Mouse (Mus musculus) yolk sac, embryonic 10.5 days (tissue): ENCODE measurements at regions not wholly inside any gene's neighbourhood (a gene's known extent, or its start where the extent isn't known, plus 50 kb on each side); places are given as distances from the start of the nearest gene placed in this dataset.
"Not testable (repeated sequence)": the region's sequence is repeated elsewhere in the genome, so short reads cannot be mapped to it uniquely, and the experiment has no call there.

Experiments
- DNase-seq: peaks from one replicate; pipeline ENCODE4 v3.0.0-alpha.2; 2017; ENCODE audit warnings: low spot score

DNA sequence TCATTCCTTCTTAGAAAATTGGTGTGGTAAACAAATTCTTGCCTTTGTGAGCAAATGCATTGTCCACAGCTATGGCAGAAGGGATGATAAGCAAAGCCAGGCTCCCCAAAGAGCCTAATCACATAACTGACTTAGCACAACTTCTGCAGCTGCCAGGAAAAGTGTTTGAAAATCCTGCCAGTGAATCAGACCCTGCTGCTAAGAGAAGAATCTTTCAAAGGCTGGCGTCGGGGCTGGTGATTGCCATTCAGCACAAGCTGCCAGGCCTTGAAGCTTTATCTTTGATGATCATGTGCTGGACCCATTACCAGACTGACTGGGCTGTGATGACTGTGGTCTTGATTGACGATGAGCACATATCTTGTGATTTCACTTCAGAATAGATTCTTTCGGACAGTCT is 713.9 kb upstream of the Tex47 start:
- no peak for DNase-seq

DNA sequence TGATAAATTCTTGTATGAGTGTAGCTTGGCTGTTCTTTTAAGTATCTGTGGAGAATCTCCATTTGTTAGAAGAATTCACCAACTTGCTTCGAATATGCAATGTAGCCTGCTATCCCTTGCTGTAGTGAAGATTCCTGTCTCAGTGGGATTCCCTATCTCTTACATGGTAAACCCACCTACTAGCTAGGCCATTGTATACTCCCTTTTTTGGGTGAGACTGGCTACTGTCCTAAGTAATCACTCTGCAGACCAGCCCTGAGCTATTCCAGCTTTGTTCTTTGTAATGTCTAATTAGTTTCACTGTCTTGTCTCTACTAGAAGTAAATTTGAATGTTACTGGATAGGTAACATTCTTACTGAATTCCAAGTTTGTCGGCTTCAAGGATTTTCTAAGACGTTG is 692.8 kb upstream of the Tex47 start:
- not testable (repeated sequence) for DNase-seq

DNA sequence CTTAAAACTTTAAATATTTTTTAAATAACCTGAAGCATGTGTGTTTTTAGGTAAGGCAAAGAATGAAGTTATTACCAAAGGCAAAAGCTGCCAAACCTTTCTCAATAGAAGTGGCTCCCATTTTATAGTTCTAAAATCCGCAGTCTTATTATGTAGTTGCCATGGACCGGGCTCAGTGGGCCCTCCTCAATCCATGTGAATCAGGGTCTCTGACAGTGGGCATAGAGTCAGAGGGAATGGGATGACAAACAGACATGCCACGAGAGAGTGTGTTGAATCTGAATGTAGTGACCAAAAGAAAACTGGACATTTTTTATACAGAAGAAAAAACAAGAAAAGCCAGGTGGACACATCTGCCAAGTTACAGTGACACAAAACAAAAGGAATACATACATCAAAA is 659.0 kb upstream of the Tex47 start:
- DNase-seq: no peak

DNA sequence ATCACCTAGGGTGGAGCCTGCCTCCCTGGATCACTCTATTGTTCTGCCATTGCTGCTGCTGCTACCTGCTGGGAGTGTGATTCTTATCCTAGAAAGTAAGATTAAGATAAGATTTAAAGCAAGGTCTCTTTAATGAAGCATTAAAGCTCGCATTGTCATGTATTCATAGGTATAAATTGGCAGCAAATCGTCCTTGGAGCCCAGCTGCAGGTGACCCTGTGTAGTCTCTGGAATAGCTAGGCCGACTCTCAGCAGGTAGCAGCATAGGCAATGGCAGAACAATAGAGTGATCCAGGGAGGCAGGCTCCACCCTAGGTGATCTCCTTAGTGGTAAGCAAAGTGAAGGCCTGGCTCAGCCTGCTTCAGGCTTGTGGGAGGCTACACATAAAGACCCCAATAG is 627.7 kb upstream of the Tex47 start:
- not testable (repeated sequence) for DNase-seq

DNA sequence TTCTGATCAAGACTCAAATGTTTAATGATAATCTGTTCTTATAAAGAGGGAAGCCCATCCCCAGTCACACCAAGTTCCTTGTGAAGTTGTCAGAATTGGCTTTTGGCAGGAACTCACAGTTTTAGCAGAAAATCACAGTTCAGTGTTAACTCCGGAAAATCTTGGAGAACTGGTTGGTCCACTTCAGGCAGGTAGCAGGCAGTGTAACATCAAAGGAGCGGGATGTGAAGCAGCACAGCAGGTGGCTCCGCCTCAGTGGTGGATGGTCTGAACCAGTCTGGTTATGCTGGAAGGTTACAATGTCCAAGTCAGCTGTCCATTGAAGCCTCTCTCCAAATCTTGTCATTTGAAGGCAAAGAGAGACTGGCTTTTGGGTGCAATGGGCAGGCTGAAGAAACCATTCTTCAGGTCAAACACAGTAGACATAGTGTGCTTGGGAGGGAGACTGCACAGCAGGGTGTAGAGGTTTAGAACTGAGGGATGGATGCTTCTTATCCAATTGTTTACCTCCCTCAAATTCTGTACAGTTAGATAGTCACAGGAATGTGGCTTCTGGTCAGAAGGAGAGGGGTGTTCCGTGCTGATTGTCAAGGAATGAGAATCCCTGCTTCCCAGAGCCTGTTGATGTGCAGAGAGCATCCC is 594.1 kb upstream of the Tex47 start:
- no peak for DNase-seq

DNA sequence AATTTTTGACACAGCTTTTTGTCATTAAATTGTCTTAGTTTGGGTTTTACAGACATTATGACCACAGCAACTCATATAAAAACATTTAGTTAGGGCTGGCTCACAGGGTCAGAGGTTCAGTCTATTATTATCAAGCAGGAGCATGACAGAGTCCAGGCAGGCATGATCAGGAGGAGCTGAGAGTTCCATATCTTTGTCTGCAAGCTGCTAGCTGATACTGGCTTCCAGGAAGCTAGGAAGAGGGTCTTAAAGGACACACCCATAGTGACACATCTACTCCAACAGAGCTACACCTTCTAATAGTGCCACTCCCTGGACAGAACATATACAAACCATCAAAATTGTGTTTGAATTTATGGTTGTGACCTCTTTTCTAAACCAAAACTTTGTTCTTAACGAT is 587.7 kb upstream of the Tex47 start:
- peak; percentile 8 for DNase-seq

DNA sequence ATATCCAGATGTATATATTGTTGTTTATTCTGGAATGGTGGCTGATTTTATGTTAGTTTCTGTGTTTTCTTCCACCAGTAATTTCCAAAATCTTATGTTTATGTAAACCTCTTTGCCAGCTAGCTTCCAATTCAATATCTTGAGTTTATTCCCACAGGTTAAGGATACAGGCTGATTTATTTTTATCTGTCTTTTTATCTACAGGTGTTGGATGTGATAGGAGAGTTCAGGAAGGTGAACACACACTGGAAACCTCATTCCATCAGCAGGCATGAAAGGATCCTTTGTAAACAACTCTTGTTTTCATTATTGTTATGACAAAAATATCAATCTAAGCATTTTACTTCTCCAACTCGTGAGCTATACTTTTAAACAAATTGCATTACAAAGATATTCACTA is 587.3 kb upstream of the Tex47 start:
- no peak for DNase-seq
